8 mouse cellular contexts compared by ENCODE assay signal in genomic region chr5:122849521-122850318, GRCm38 (mm10). TPM values are rescaled to one million over a fixed set of nuclear protein-coding genes. Genes with fewer than 3 reads are reported as not detected.
DNase-seq lines count a peak whose midpoint lies in the region; ATAC-seq and TF ChIP-seq lines count a peak whose summit lies in the region.

Gene Rnf34, plus strand, starts transcription at chr5:122850048.

- no peaks in the 10 kb centered on the region for H3K36me3 ChIP-seq in embryonic facial prominence, embryonic 13.5 days
- H3K36me3 ChIP-seq in kidney, adult 2 months (ENCODE audit: control insufficient read depth, insufficient read depth, low read length) = no peaks in the 10 kb centered on the region
- H3K36me3 ChIP-seq in limb, embryonic 12.5 days = peaks cover 4% of the 10 kb centered on the region; the same call in 1 of the 2 replicates
- no peaks in the 10 kb centered on the region for H3K36me3 ChIP-seq in midbrain, embryonic 15.5 days (replicated peaks)
- no peaks in the 10 kb centered on the region for H3K36me3 ChIP-seq in spleen, adult 2 months (ENCODE audit: control insufficient read depth, insufficient read depth, low read length)

- no peaks in the 10 kb centered on the region for H3K9me3 ChIP-seq in embryonic facial prominence, embryonic 13.5 days
- H3K9me3 ChIP-seq in limb, embryonic 12.5 days = no peaks in the 10 kb centered on the region
- H3K9me3 ChIP-seq in midbrain, embryonic 15.5 days = no peaks in the 10 kb centered on the region

- peak; percentile 92 for TF ChIP-seq POLR2A in kidney, adult 2 months (IDR thresholded peaks at IDR 0.05; ENCODE audit: low read depth, low read length)
- peak; percentile 98 for TF ChIP-seq POLR2A in spleen, adult 2 months (IDR thresholded peaks at IDR 0.05; ENCODE audit: low read depth, low read length)

- no peak for TF ChIP-seq CTCF in kidney, adult 2 months (conservative IDR thresholded peaks at IDR 0.05; ENCODE audit: insufficient read depth, insufficient read length, low read depth, low read length)
- TF ChIP-seq CTCF in spleen, adult 2 months (IDR thresholded peaks at IDR 0.05; ENCODE audit: extremely low read depth, insufficient read depth, insufficient read length, insufficient replicate concordance) = no peak

- peak within 1 kb of the TSS; percentile 94 for H3K27ac ChIP-seq in embryonic facial prominence, embryonic 13.5 days
- peak within 1 kb of the TSS; percentile 74 for H3K27ac ChIP-seq in kidney, adult 2 months (ENCODE audit: insufficient read depth, low read depth, low read length)
- H3K27ac ChIP-seq in limb, embryonic 12.5 days = peak within 1 kb of the TSS; percentile 94
- peak within 1 kb of the TSS; percentile 92 for H3K27ac ChIP-seq in midbrain, embryonic 15.5 days
- H3K27ac ChIP-seq in spleen, adult 2 months (ENCODE audit: insufficient read depth, low read length) = peak within 1 kb of the TSS; percentile 95

- DNase-seq in 3134 (ENCODE audit: extremely low read depth, insufficient read length, low spot score) = peak; percentile 96
- DNase-seq in adrenal gland, postnatal 36 days = peak; percentile 98
- peak; percentile 97 to 99 for DNase-seq in heart, adult 18-20 months
- DNase-seq in kidney, adult 2 months = peak; percentile 99
- peak; percentile 96 for DNase-seq in spleen, adult 2 months (ENCODE audit: low read depth in 1 of 2, low spot score in 2 of 2)

- under 1% methylated on average over 58 of the region's 61 CpGs for WGBS in embryonic facial prominence, embryonic 13.5 days
- whole genome bisulfite sequencing in kidney, adult 2 months = 1% methylated on average over 61 of the region's 61 CpGs
- WGBS in limb, embryonic 12.5 days = 2% methylated on average over 58 of the region's 61 CpGs
- 2% methylated on average over 61 of the region's 61 CpGs for WGBS in midbrain, embryonic 15.5 days
- WGBS in spleen, adult 2 months = under 1% methylated on average over 60 of the region's 61 CpGs

- H3K4me3 ChIP-seq in embryonic facial prominence, embryonic 13.5 days = peak within 1 kb of the TSS; percentile 93
- peak within 1 kb of the TSS; percentile 88 for H3K4me3 ChIP-seq in kidney, adult 2 months (ENCODE audit: insufficient read depth, low read depth, low read length)
- H3K4me3 ChIP-seq in limb, embryonic 12.5 days (replicated peaks) = peak within 1 kb of the TSS; percentile 95
- H3K4me3 ChIP-seq in midbrain, embryonic 15.5 days = peak within 1 kb of the TSS; percentile 75
- H3K4me3 ChIP-seq in spleen, adult 2 months (ENCODE audit: extremely low read depth, insufficient read depth, insufficient read length) = peak within 1 kb of the TSS; percentile 95

- H3K9ac ChIP-seq in embryonic facial prominence, embryonic 13.5 days = peak within 1 kb of the TSS; percentile 98
- H3K9ac ChIP-seq in limb, embryonic 12.5 days (replicated peaks) = peak within 1 kb of the TSS; percentile 98
- H3K9ac ChIP-seq in midbrain, embryonic 15.5 days = peak within 1 kb of the TSS; percentile 86

- H3K4me2 ChIP-seq in embryonic facial prominence, embryonic 13.5 days = peak within 1 kb of the TSS; percentile 92
- H3K4me2 ChIP-seq in limb, embryonic 12.5 days = peak within 1 kb of the TSS; percentile 93
- peak within 1 kb of the TSS; percentile 95 for H3K4me2 ChIP-seq in midbrain, embryonic 15.5 days

- peaks cover 12% of the 10 kb centered on the region for H3K4me1 ChIP-seq in embryonic facial prominence, embryonic 13.5 days
- H3K4me1 ChIP-seq in kidney, adult 2 months (ENCODE audit: control insufficient read depth, insufficient read depth, low read length) = peaks cover 6% of the 10 kb centered on the region; the same call in 1 of the 2 replicates
- H3K4me1 ChIP-seq in limb, embryonic 12.5 days (replicated peaks) = peaks cover 16% of the 10 kb centered on the region
- H3K4me1 ChIP-seq in midbrain, embryonic 15.5 days = peaks cover 25% of the 10 kb centered on the region
- H3K4me1 ChIP-seq in spleen, adult 2 months (ENCODE audit: control insufficient read depth, insufficient read depth, insufficient read length) = peaks cover 4% of the 10 kb centered on the region; the same call in 1 of the 2 replicates

- H3K27me3 ChIP-seq in embryonic facial prominence, embryonic 13.5 days = no peaks in the 10 kb centered on the region
- no peaks in the 10 kb centered on the region for H3K27me3 ChIP-seq in kidney, adult 2 months (replicated peaks; ENCODE audit: control insufficient read depth, insufficient read depth, low read length)
- H3K27me3 ChIP-seq in limb, embryonic 12.5 days = no peaks in the 10 kb centered on the region
- H3K27me3 ChIP-seq in midbrain, embryonic 15.5 days (replicated peaks) = no peaks in the 10 kb centered on the region
- no peaks in the 10 kb centered on the region for H3K27me3 ChIP-seq in spleen, adult 2 months (ENCODE audit: control insufficient read depth, insufficient read depth, low read length)

- ATAC-seq in embryonic facial prominence, embryonic 13.5 days (ENCODE audit: insufficient number of reproducible peaks, insufficient read depth, low FRiP score, low TSS enrichment, low read depth) = peak; percentile 99
- ATAC-seq in limb, embryonic 12.5 days (ENCODE audit: insufficient number of reproducible peaks, insufficient read depth, low FRiP score, low TSS enrichment, low read depth) = peak; percentile 99
- ATAC-seq in midbrain, embryonic 15.5 days (replicated peaks) = peak; percentile 100

RNA-seq across cellular contexts. Expression of gene Rnf34, which starts in this region (rescaled TPM):
- total RNA-seq in adrenal gland, postnatal 36 days (2021) = 10 to 100 TPM; 22.8 to 28.5 TPM
- 38.9 and 43.0 TPM in 2 replicates for polyA plus RNA-seq in embryonic facial prominence, embryonic 13.5 days (2015; fragmentation: Nextera tagmentation; extraction: Ambion mirVana)
- 10 to 100 TPM; 28.8 to 31.7 TPM for total RNA-seq in heart, adult 18-20 months (2021)
- polyA plus RNA-seq in kidney, adult 2 months (2012; rRNA removed) = 12.8 and 13.0 TPM in 2 replicates
- polyA plus RNA-seq in limb, embryonic 12.5 days (2016; fragmentation: Nextera tagmentation; extraction: Ambion mirVana) = 44.7 and 45.1 TPM in 2 replicates
- 49.9 TPM in 2 replicates for polyA plus RNA-seq in midbrain, embryonic 15.5 days (2015; fragmentation: Nextera tagmentation; extraction: Ambion mirVana)
- 7.0 and 9.9 TPM in 2 replicates for polyA plus RNA-seq in spleen, adult 2 months (2012; rRNA removed)

Comparison
In these comparisons a context has a peak if more than half of its experiments do, and no peak if none do; other contexts are left out.
1. Peak in every context shown above with its lines: DNase-seq, ATAC-seq, H3K4me3 ChIP-seq and H3K27ac ChIP-seq.